Mouse (Mus musculus): ENCODE measurements at regions not wholly inside any gene's neighbourhood (a gene's known extent, or its start where the extent isn't known, plus 50 kb on each side); places are given as distances from the start of the nearest gene placed in this dataset.

GRCm38 (mm10) chr15:31087607-31088006 is 136.5 kb upstream of the Dap start:
- no peak for DNase-seq (ENCODE audit: extremely low spot score)

GRCm38 (mm10) chr15:31091916-31092570 is 132.1 kb upstream of the Dap start:
- no peak for DNase-seq (ENCODE audit: extremely low spot score)

DNA sequence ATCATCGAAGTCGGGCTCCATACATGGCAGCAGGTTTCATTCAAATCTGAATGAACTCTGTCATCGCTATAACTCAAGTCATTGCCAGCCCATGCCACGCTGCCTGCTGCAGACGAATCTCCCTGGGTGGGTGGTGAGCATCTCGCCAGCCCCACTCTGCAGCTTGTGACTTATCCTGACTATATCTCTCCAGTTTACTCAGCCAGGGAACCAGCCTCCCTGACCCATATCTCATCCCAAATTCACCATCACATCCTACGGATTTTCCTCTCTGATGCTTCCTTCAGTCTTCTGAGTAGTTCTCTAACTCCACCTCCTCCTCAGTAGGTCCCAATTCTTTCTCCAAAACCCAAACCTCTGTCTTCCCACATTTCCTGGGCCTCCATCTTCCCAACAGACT is 127.9 kb upstream of the Dap start:
- DNase-seq (ENCODE audit: extremely low spot score), result no peak

DNA sequence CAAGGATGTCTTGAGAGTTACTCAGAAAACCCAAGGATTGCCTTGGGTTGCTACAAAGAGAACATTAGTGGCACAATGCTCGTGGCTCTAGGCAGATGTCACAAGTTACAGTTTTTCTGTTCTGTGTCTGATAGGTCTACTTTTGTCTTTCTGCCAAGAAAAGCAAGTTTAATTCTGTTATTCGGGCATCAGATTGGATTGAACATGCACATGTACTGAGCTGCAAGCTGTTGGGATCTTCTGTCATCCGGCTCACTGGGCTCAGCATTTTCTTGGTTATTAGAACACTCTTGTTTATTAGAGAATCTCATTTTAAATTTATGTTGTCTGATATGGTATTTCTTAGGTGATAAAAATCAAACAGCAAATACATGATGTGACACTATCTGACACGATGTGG is 126.8 kb upstream of the Dap start:
- no peak for DNase-seq (ENCODE audit: extremely low spot score)

- no peak for DNase-seq (ENCODE audit: extremely low spot score)
Measured at GRCm38 (mm10) chr15:31104743-31105142, 119.4 kb upstream of the Dap start.

GRCm38 (mm10) chr15:31106907-31107306 is 117.2 kb upstream of the Dap start:
- DNase-seq (ENCODE audit: extremely low spot score), result no peak

GRCm38 (mm10) chr15:31113216-31113615 is 110.9 kb upstream of the Dap start:
- DNase-seq (ENCODE audit: extremely low spot score), result no peak

DNA sequence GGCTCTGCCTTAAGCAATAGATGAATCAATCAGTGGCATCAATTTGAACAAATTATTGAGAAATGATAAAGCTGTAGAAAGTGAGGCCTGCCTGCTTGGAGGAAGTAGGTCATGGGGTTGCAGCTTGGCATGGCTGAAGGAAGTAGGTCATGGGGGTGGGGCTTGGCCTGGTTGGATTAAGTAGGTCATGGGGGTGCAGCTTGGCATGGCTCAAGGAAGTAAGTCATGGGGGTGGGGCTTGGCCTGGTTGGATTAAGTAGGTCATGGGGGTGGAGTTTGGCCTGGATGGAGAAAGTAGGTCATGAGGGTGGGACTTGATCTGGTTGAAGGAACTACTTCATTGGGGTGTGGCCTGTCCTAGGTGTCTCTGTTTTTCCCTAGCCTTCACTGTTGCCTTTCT is 106.8 kb upstream of the Dap start:
- no peak for DNase-seq (ENCODE audit: extremely low spot score)

- DNase-seq (ENCODE audit: extremely low spot score), result no peak
Measured at GRCm38 (mm10) chr15:31120147-31120546, 104.0 kb upstream of the Dap start.

DNA sequence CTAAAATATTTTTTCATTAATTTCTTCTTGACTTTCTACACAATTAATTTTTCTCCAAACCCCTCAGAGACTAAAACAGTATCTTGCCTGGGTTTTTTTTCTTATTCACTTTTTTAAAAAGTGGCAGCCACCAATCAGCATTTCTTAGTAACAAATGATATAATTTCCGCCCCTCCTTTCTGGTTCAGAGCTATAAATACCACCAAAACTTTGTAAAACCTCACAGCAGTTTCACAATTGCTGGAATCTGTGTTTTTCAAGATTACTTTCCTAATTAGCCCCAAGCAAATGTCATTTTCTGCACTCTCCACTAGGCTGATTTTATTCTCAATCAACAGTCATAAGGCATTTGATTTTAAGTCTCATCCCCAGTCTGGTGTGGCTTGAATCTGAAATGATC is 98.3 kb upstream of the Dap start:
- DNase-seq (ENCODE audit: extremely low spot score), result no peak

GRCm38 (mm10) chr15:31126999-31127398 is 97.1 kb upstream of the Dap start:
- no peak for DNase-seq (ENCODE audit: extremely low spot score)

- no peak for DNase-seq (ENCODE audit: extremely low spot score)
Measured at GRCm38 (mm10) chr15:31134891-31135290, 89.2 kb upstream of the Dap start.

- DNase-seq (ENCODE audit: extremely low spot score), result no peak
Measured at GRCm38 (mm10) chr15:31138637-31139036, 85.5 kb upstream of the Dap start.

- no peak for DNase-seq (ENCODE audit: extremely low spot score)
Measured at GRCm38 (mm10) chr15:31141750-31142149, 82.4 kb upstream of the Dap start.

GRCm38 (mm10) chr15:31148251-31149145 is 75.6 kb upstream of the Dap start:
- no peak for DNase-seq (ENCODE audit: extremely low spot score)

DNA sequence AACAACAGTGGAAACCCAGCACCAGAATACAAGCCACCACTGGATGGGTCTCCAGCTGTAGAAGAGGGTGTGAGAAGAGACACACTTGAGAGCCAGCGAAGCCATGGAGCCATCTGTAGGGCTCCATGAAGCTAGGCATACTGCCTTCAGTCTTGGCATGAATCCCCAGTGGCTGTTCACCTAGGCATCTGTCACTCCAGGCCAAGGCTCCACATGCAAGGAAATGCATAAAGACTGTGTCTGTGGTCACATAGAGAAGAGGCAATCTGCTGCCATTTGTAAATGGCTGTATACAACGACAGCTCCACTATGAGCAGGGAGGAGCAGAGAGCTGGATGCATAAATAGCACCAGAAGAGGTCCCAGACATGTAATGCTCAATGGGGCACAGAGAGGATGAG is 74.3 kb upstream of the Dap start:
- no peak for DNase-seq (ENCODE audit: extremely low spot score)

DNA sequence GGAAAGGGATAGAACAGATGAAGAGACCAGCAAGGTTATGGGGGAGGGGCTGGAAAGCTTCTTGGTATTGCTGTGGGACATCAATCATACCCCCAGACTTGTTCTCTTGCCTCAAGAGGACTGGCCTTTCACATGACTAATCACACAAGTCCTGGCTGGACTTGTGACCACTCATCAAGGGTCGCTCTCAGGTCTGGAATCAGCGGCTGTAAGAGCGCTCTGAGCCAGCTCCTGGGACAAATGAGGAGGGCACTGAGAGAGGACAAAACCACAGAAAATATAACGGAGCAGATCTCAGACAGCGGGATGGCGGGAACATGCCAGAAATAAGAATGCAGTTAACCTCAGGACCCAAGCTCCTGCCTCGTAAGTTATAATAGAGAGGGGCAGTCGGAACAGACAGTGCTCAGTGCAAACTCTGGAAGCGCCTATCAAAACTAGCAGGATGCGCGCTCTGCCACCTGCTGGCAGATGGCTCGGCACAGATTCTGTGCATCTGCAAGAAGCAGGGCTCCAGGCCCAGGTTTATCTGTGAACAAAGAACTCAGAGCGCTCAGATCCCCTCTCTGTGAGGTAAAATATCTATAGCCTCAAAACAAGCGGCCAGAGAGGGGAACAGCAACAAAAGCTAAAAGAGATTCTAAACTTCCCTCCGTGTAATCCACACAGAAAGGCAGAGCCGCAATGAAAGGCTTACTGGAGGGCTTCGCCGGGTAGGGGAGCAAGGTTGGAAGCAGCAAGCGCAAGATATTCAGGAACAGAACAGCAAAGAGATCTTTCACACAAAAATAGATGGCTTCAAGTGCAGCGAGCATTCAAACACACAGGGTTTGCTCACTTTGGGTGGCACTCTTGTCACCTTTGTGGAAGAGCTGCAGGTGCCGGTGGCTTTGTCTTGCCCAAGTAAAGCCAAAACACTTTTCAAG is 73.3 kb upstream of the Dap start:
- DNase-seq (ENCODE audit: extremely low spot score), result peak; percentile 40

DNA sequence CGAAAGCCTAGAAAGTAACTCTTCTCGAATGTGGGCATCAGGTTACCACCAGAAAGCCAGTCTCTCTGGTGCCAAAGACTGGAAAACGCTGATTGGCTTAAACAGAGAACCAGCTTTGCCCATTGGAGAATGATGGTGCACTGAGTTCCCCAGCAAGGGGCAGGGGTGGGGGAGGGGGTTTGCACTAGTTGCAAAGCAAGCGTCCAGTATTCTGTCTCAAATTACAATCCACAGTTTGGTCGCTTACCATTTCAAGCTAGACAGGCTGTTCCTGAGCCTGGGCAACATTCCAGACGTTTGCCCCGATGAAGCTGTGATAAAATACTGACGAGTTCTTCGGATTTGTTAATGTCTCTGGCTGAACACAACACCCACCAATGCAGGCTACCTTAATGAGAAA is 69.0 kb upstream of the Dap start:
- DNase-seq (ENCODE audit: extremely low spot score), result peak; percentile 31

- no peak for DNase-seq (ENCODE audit: extremely low spot score)
Measured at GRCm38 (mm10) chr15:31166543-31167105, 57.5 kb upstream of the Dap start.

DNA sequence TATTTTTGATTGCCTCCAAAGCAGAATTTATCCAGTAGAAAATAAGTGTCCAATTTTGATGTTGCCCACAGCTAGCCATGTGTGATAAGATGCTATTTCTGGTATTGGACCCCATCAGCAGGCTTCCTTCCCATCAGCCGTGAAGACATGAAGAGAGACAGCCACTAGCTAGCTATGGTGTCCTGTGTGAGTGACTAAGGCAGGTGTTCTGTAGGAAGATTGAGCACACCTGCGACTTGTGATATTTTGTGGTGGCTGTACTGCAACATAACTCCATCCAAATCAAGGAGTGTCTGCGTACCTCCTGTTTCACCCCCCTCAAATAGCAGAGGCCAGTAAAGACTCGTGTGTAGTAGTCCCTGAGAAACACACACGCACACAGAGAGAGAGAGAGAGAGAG is 56.6 kb upstream of the Dap start:
- DNase-seq (ENCODE audit: extremely low spot score), result no peak

- DNase-seq (ENCODE audit: extremely low spot score), result no peak
Measured at GRCm38 (mm10) chr15:31168191-31168590, 55.9 kb upstream of the Dap start.
